Mouse (Mus musculus) ES-Bruce4 (cell line): Measurements from ENCODE around the gene Bag5.

Experiments
- CTCF ChIP-seq: IDR thresholded peaks from one replicate; pipeline ENCODE4 v1.8.1; 2011; ENCODE audit warnings: low read depth, low read length
- EP300 ChIP-seq: IDR thresholded peaks from 2 replicates; pipeline ENCODE4 v1.6.1; 2011; ENCODE audit warnings: low read depth, low read length; ENCODE audit not compliant: insufficient read depth
- POLR2A ChIP-seq: IDR thresholded peaks from one replicate; pipeline ENCODE4 v1.8.1; 2011; ENCODE audit warnings: low read length; ENCODE audit not compliant: insufficient read depth

- no peak for TF ChIP-seq POLR2A
- no peak for TF ChIP-seq CTCF
- no peak for TF ChIP-seq EP300
These were observed 14.9 kb upstream of the Bag5 start for GRCm38 (mm10) chr12:111727956-111728355.
